Mouse (Mus musculus) heart, embryonic 10.5 days (tissue): Measurements from ENCODE around the gene Arhgdib. TPM values are rescaled to one million over a fixed set of nuclear protein-coding genes. Genes with fewer than 3 reads are reported as not detected.

ENCODE experiments used
- DNase-seq: peaks from one replicate; pipeline ENCODE4 v3.0.0-alpha.2; 2017; ENCODE audit warnings: low spot score
- H3K27ac ChIP-seq: fragments of 300-500 bp; sonication (generic); 2 replicates; pipeline ENCODE4 v1.5.1; 2016; ENCODE audit warnings: mild to moderate bottlenecking
- H3K27me3 ChIP-seq: fragments of 300-500 bp; sonication (generic); 2 replicates; pipeline ENCODE4 v1.6.1; 2016; ENCODE audit warnings: mild to moderate bottlenecking; ENCODE audit not compliant: poor library complexity, insufficient read depth, severe bottlenecking
- H3K36me3 ChIP-seq: fragments of 300-500 bp; sonication (generic); 2 replicates; pipeline ENCODE4 v1.6.1; 2016; ENCODE audit warnings: mild to moderate bottlenecking, moderate library complexity
- H3K4me1 ChIP-seq: fragments of 300-500 bp; sonication (generic); 2 replicates; pipeline ENCODE4 v1.6.1; 2016; ENCODE audit warnings: mild to moderate bottlenecking
- H3K4me3 ChIP-seq: fragments of 300-500 bp; sonication (generic); 2 replicates; pipeline ENCODE4 v1.5.1; 2016; ENCODE audit warnings: mild to moderate bottlenecking, moderate library complexity
- H3K9me3 ChIP-seq: fragments of 300-500 bp; sonication (generic); 2 replicates; pipeline ENCODE4 v1.6.1; 2016; ENCODE audit warnings: mild to moderate bottlenecking, moderate library complexity
- WGBS: fragments of 180-500 bp; shearing (Covaris S2); methylation state at CpG from one replicate; pipeline ENCODE4 v1.1.7; 2016; 5-methylcytosine and 5-hydroxymethylcytosine counted together
- polyA plus RNA-seq: library from polyadenylated mRNA; unstranded; fragments of >200 nt; fragmentation: Nextera tagmentation; extraction: Ambion mirVana; gene quantifications from 2 replicates; pipeline ENCODE4 v1.2.1, GENCODE M21; 2016

Arhgdib gene
- polyA plus RNA-seq, 1 experiment from 2014 or later = 105 TPM

GRCm38 (mm10) chr6:136925049-136925448 is 16.6 kb downstream of the Arhgdib start:
- Histone ChIP-seq H3K4me3 (no peak overlapping the region), H3K27me3 (no peaks in the 10 kb centered on the region), H3K9me3 (no peaks in the 10 kb centered on the region), H3K4me1 (peaks cover 13% of the 10 kb centered on the region), H3K27ac (peak overlapping the region; percentile 42; the same call in 1 of the 2 replicates), H3K36me3 (peaks cover 15% of the 10 kb centered on the region; the same call in 1 of the 2 replicates)
- no peak for DNase-seq
- 67% methylated on average over 8 of the region's 8 CpGs for WGBS

- no peaks in the 10 kb centered on the region for H3K9me3 ChIP-seq
- H3K4me3 ChIP-seq = no peak within 1 kb of the TSS
- H3K27ac ChIP-seq = no peak within 1 kb of the TSS
- peaks cover 15% of the 10 kb centered on the region for H3K4me1 ChIP-seq
- no peaks in the 10 kb centered on the region for H3K27me3 ChIP-seq
- no peak for DNase-seq
- 91% methylated on average over 8 of the region's 8 CpGs for WGBS
- H3K36me3 ChIP-seq = peaks cover 15% of the 10 kb centered on the region; the same call in 1 of the 2 replicates
Observed at GRCm38 (mm10) chr6:136923532-136923931, 18.2 kb downstream of the Arhgdib start, which contains the start of gene Pde6h. Pde6h (plus strand) TSS chr6:136923832.

DNA sequence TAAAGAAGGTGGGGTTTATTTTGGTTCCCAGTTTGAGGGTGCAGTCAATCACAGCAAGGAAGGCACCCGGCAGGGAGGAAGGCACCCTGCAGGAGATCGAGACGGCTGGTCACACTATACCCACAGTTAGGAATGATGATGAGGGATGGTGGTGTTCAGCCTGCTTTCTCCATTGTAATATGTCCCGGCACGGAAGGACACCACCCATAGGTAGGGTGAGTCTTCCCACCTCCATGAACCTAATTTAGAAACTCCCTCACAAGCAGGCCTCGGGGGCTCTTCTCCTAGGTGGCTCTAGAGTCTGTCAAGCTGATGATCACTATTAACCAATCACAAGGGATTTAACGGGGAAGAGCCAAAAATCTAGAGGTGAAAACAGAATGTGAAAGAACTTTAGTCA is 18.8 kb downstream of the Arhgdib start:
- WGBS = 86% methylated on average over 7 of the region's 7 CpGs
- Histone ChIP-seq H3K4me1 (peaks cover 20% of the 10 kb centered on the region), H3K27ac (no peak overlapping the region), H3K9me3 (no peaks in the 10 kb centered on the region), H3K36me3 (peaks cover 15% of the 10 kb centered on the region; the same call in 1 of the 2 replicates), H3K27me3 (no peaks in the 10 kb centered on the region), H3K4me3 (no peak overlapping the region)
- no peak for DNase-seq

GRCm38 (mm10) chr6:136922080-136922479 is 19.6 kb downstream of the Arhgdib start, which contains the start of gene Erp27:
Erp27 (minus strand) TSS chr6:136922180.
- Histone ChIP-seq H3K36me3 (peaks cover 15% of the 10 kb centered on the region; the same call in 1 of the 2 replicates), H3K9me3 (no peaks in the 10 kb centered on the region), H3K27me3 (no peaks in the 10 kb centered on the region), H3K27ac (0 out of 2 replicates have a peak within 1 kb of the TSS, but pooled peaks have one; percentile 62), H3K4me1 (peaks cover 20% of the 10 kb centered on the region), H3K4me3 (no peak within 1 kb of the TSS)
- whole genome bisulfite sequencing = 75% methylated on average over 5 of the region's 5 CpGs
- no peak for DNase-seq

GRCm38 (mm10) chr6:136921601-136922000 is 20.1 kb downstream of the Arhgdib start:
- Histone ChIP-seq H3K27ac (no peak overlapping the region), H3K27me3 (no peaks in the 10 kb centered on the region), H3K36me3 (peaks cover 15% of the 10 kb centered on the region; the same call in 1 of the 2 replicates), H3K4me3 (no peak overlapping the region), H3K4me1 (peaks cover 20% of the 10 kb centered on the region), H3K9me3 (no peaks in the 10 kb centered on the region)
- no peak for DNase-seq
- 72% methylated on average over 7 of the region's 7 CpGs for WGBS

- Histone ChIP-seq H3K27ac (peak overlapping the region; percentile 62; the same call in 1 of the 2 replicates), H3K9me3 (no peaks in the 10 kb centered on the region), H3K27me3 (no peaks in the 10 kb centered on the region), H3K4me3 (no peak overlapping the region), H3K36me3 (peaks cover 12% of the 10 kb centered on the region; the same call in 1 of the 2 replicates), H3K4me1 (peaks cover 22% of the 10 kb centered on the region)
- DNase-seq = peak; percentile 86
- 38% methylated on average over 16 of the region's 16 CpGs for WGBS
Observed at GRCm38 (mm10) chr6:136920320-136921257, 21.1 kb downstream of the Arhgdib start.

DNA sequence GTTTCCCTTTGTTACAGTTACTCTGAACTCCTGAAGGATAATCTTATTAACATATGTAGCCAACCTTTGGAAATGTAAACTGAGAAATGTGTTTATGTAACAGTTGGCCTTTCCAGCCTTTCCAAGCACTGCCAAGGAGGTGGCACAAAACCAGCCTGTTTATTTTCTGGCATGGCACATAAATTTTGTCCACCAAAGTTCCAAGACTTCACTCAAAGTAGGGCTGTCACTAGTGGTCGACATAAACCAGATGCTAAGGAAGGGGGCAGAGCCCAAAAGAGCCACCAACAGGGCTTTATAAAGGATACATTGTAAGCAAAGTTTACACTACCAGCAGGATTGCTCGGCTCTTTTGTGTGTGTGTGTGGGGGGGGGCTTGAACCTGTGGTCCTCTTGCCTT is 23.8 kb downstream of the Arhgdib start:
- H3K36me3 ChIP-seq = peaks cover 2% of the 10 kb centered on the region; the same call in 1 of the 2 replicates

GRCm38 (mm10) chr6:136915721-136916395 is 25.8 kb downstream of the Arhgdib start:
- H3K4me3 ChIP-seq = no peak overlapping the region
- WGBS = 83% methylated on average over 8 of the region's 8 CpGs
- H3K9me3 ChIP-seq = no peaks in the 10 kb centered on the region
- H3K27ac ChIP-seq = 0 out of 2 replicates have a peak overlapping the region, but pooled peaks have one; percentile 25
- no peaks in the 10 kb centered on the region for H3K27me3 ChIP-seq
- H3K4me1 ChIP-seq = peaks cover 27% of the 10 kb centered on the region
- no peaks in the 10 kb centered on the region for H3K36me3 ChIP-seq
- DNase-seq = no peak

More for the DNA sequence above, 23.8 kb downstream of the Arhgdib start:
- Histone ChIP-seq H3K27me3 (no peaks in the 10 kb centered on the region), H3K9me3 (no peaks in the 10 kb centered on the region), H3K27ac (no peak overlapping the region), H3K4me1 (peaks cover 31% of the 10 kb centered on the region), H3K4me3 (no peak overlapping the region)
- DNase-seq = no peak
- 14% methylated on average over 2 of the region's 2 CpGs for WGBS

DNA sequence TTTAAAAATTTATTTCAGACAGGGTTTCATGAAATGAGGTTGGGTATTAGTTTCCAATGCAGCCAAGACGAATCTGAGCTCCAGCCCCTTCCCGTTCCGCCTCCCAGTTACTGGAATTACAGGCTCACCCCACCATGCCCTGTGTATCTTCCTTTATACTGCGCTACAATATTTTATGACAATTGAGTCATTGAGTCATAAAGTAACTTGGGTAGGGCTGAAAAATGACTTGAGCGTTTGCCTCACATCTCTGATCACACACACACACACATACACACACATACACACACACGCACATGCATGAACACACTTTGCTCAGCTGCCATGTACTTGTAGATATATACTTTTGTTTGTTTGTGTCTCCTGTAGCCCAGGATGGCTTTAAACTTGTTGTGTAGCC is 27.5 kb downstream of the Arhgdib start:
- Histone ChIP-seq H3K27ac (no peak overlapping the region), H3K36me3 (no peaks in the 10 kb centered on the region), H3K4me1 (peaks cover 22% of the 10 kb centered on the region), H3K27me3 (no peaks in the 10 kb centered on the region), H3K4me3 (no peak overlapping the region), H3K9me3 (no peaks in the 10 kb centered on the region)
- WGBS = 95% methylated on average over 6 of the region's 6 CpGs
- DNase-seq = no peak

- H3K27me3 ChIP-seq = no peaks in the 10 kb centered on the region
- no peak for DNase-seq
- WGBS = 21% methylated on average over 18 of the region's 18 CpGs
- no peaks in the 10 kb centered on the region for H3K9me3 ChIP-seq
- H3K27ac ChIP-seq = peak overlapping the region; percentile 67
- peak overlapping the region; percentile 42 for H3K4me3 ChIP-seq
- peaks cover 22% of the 10 kb centered on the region for H3K4me1 ChIP-seq
- H3K36me3 ChIP-seq = no peaks in the 10 kb centered on the region
Observed at GRCm38 (mm10) chr6:136913384-136914126, 28.1 kb downstream of the Arhgdib start.

DNA sequence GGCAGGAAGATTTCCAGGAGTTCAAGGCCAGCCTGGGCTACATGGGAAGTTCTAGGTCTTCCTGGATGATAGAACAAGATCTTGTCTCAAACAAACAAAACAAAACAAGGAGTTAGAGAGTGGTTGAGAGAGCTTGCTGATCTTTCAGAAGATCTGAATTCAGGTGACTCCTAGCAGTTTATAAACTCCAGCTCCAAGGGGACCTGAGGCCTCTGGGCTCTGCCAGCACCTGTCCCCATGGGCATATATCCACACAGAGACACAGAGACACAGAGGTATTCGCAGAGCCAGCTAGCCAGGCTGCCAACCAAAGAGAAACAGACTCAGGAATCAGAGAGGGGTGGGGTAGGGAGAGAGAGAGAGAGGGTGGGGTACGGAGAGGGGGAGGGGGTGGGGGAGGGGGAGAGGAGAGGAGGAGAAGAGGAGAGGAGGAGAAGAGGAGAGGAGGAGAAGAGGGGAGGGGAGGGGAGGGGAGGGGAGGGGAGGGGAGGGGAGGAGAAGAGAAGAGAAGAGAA is 28.9 kb downstream of the Arhgdib start:
- H3K27ac ChIP-seq = no peak overlapping the region
- no peaks in the 10 kb centered on the region for H3K9me3 ChIP-seq
- H3K27me3 ChIP-seq = no peaks in the 10 kb centered on the region
- peaks cover 16% of the 10 kb centered on the region for H3K4me1 ChIP-seq
- H3K36me3 ChIP-seq = no peaks in the 10 kb centered on the region
- no peak overlapping the region for H3K4me3 ChIP-seq
- 87% methylated on average over 1 of the region's 2 CpGs for WGBS
- no peak for DNase-seq

DNA sequence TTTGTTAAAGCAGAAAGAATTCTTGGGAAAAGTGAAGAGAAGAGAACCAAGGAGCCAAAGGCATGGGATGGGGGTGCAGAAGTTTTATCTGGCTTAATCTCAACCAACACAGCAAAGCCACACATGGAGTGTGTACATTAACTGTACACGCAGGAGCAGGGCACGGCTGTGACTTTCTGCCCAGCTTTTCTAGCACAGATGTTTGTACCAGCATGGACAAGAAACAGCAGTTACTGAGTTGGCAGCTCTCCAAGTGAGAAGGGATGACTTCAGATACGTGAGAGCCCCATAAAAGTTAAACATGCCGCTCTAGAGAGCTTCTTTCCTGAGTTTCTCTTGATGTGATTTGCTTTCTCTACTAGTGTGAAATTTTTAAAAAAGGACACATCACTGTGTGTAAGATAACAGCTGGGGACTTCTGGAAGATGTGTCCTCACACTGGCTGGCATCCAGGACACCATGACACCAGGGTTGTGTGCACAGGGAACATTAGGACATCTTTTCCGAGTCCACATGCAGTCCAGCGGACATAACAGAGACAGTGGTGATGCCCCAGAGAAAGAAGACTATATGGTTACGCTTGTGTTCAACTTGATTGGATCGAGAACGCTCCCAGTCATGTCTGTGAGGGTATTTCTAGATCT is 31.3 kb downstream of the Arhgdib start:
- no peak overlapping the region for H3K4me3 ChIP-seq

More for the DNA sequence above, 31.3 kb downstream of the Arhgdib start:
- Histone ChIP-seq H3K27ac (no peak overlapping the region), H3K4me1 (peaks cover 26% of the 10 kb centered on the region), H3K9me3 (no peaks in the 10 kb centered on the region), H3K36me3 (no peaks in the 10 kb centered on the region), H3K27me3 (no peaks in the 10 kb centered on the region)
- WGBS = 71% methylated on average over 9 of the region's 9 CpGs
- DNase-seq = no peak
